Mouse (Mus musculus): ENCODE measurements at regions not wholly inside any gene's neighbourhood (a gene's known extent, or its start where the extent isn't known, plus 50 kb on each side); places are given as distances from the start of the nearest gene placed in this dataset.
A peak's percentile ranks its signal among the peaks of the same experiment; 100 is the strongest.

DNA sequence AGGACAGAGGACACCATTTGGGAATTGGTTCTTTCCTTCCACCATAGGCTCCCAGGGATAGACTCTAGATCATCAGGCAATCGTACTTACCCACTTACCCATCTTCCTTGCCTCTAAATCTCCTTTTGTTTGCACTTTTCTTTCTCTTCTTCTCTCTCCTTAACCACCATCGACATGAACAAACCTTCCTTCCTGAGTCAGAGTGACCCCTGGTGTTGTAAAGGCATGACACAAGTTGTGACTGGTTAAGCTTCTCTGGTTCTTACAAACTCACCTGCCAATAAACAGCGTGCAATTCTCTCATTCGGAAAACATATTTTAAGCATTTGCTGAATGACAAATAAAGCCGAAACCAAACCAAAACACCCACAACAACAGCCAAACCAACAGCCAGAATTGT, 193.4 kb upstream of the Mctp2 start:
- WGBS, result 79% methylated on average over 5 of the region's 5 CpGs
- TF ChIP-seq CTCF (IDR thresholded peaks at IDR 0.05; ENCODE audit: low read depth), result peak; percentile 57
- Histone ChIP-seq H3K27ac (ENCODE audit: low read depth, low read length) (no peak overlapping the region), H3K9ac (ENCODE audit: low read depth, low read length) (no peak overlapping the region), H3K4me1 (replicated peaks; ENCODE audit: control insufficient read depth, insufficient read depth, low read length) (no peaks in the 10 kb centered on the region), H3K9me3 (ENCODE audit: control insufficient read depth) (no peaks in the 10 kb centered on the region), H3K4me3 (ENCODE audit: low read depth, low read length) (no peak overlapping the region), H3K36me3 (ENCODE audit: control insufficient read depth, insufficient read depth) (no peaks in the 10 kb centered on the region), H3K27me3 (replicated peaks; ENCODE audit: control insufficient read depth, insufficient read depth, low read length) (no peaks in the 10 kb centered on the region), H3K4me2 (replicated peaks; ENCODE audit: low read depth) (no peak overlapping the region)
- ATAC-seq, result no peak

- Histone ChIP-seq H3K4me1 (replicated peaks; ENCODE audit: control insufficient read depth, insufficient read depth, low read length) (no peaks in the 10 kb centered on the region), H3K27ac (ENCODE audit: low read depth, low read length) (no peak overlapping the region), H3K36me3 (ENCODE audit: control insufficient read depth, insufficient read depth) (no peaks in the 10 kb centered on the region), H3K9me3 (ENCODE audit: control insufficient read depth) (no peaks in the 10 kb centered on the region), H3K9ac (ENCODE audit: low read depth, low read length) (no peak overlapping the region), H3K27me3 (replicated peaks; ENCODE audit: control insufficient read depth, insufficient read depth, low read length) (no peaks in the 10 kb centered on the region), H3K4me2 (replicated peaks; ENCODE audit: low read depth) (no peak overlapping the region), H3K4me3 (ENCODE audit: low read depth, low read length) (no peak overlapping the region)
- TF ChIP-seq CTCF (IDR thresholded peaks at IDR 0.05; ENCODE audit: low read depth), result no peak
- 23% methylated on average over 3 of the region's 3 CpGs for WGBS
- ATAC-seq, result peak; percentile 44; the same call in 1 of the 2 replicates
These were observed 193.8 kb upstream of the Mctp2 start for GRCm38 (mm10) chr7:72500190-72500589.

- Histone ChIP-seq H3K27me3 (replicated peaks; ENCODE audit: control insufficient read depth, insufficient read depth, low read length) (no peaks in the 10 kb centered on the region), H3K9me3 (ENCODE audit: control insufficient read depth) (no peaks in the 10 kb centered on the region), H3K9ac (ENCODE audit: low read depth, low read length) (no peak overlapping the region), H3K27ac (ENCODE audit: low read depth, low read length) (no peak overlapping the region), H3K4me1 (replicated peaks; ENCODE audit: control insufficient read depth, insufficient read depth, low read length) (no peaks in the 10 kb centered on the region), H3K36me3 (ENCODE audit: control insufficient read depth, insufficient read depth) (no peaks in the 10 kb centered on the region), H3K4me3 (ENCODE audit: low read depth, low read length) (no peak overlapping the region), H3K4me2 (replicated peaks; ENCODE audit: low read depth) (no peak overlapping the region)
- no peak for TF ChIP-seq CTCF (IDR thresholded peaks at IDR 0.05; ENCODE audit: low read depth)
- WGBS, result 37% methylated on average over 6 of the region's 6 CpGs
- no peak for ATAC-seq
These were observed 194.6 kb upstream of the Mctp2 start for GRCm38 (mm10) chr7:72500996-72501395.

DNA sequence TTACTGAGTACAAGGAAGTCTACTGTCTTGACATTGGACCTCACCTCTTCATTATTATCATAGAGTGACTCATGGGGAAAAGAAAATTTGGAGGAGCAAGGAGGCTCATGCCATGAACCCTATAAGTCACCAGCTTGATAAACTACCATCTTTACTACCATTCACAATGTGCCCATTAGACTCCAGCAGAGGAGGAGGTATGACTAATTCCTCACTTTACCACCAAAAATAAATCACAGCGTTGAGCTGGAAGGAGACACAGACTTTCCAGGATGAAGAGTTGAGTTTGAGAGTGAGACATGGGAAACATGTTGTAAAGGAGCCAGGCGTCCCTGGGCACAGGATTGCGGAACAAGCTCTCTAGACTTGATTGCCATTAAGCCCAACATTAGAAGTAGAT, 195.0 kb upstream of the Mctp2 start:
- no peaks in the 10 kb centered on the region for H3K36me3 ChIP-seq (ENCODE audit: control insufficient read depth, insufficient read depth)
- 79% methylated on average over 3 of the region's 3 CpGs for WGBS
- H3K9me3 ChIP-seq (ENCODE audit: control insufficient read depth), result no peaks in the 10 kb centered on the region
- no peak overlapping the region for H3K4me3 ChIP-seq (ENCODE audit: low read depth, low read length)
- H3K27me3 ChIP-seq (replicated peaks; ENCODE audit: control insufficient read depth, insufficient read depth, low read length), result no peaks in the 10 kb centered on the region
- ATAC-seq, result no peak
- H3K9ac ChIP-seq (ENCODE audit: low read depth, low read length), result no peak overlapping the region
- TF ChIP-seq CTCF (IDR thresholded peaks at IDR 0.05; ENCODE audit: low read depth), result no peak
- H3K4me2 ChIP-seq (replicated peaks; ENCODE audit: low read depth), result no peak overlapping the region
- H3K4me1 ChIP-seq (replicated peaks; ENCODE audit: control insufficient read depth, insufficient read depth, low read length), result no peaks in the 10 kb centered on the region
- no peak overlapping the region for H3K27ac ChIP-seq (ENCODE audit: low read depth, low read length)

DNA sequence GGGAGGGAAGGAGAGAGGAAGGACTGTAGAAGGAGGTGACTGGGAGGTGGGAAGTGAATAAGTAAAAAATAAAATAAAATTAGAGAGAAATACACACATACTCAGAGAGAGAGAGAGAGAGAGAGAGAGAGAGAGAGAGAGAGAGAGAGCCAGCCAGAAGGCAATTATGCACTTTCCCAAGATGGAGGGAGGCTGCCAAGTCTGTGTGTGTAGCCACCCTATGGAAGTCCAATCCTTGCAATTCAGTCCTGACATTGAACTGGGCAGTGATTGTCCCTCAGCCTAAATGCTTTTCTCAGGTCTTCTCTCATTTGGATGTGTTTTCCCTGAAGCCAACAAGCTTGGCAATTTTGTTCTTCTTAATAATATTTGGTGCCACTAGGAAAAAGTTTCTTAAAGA, 197.3 kb upstream of the Mctp2 start:
- Histone ChIP-seq H3K27ac (ENCODE audit: low read depth, low read length) (no peak overlapping the region), H3K4me3 (ENCODE audit: low read depth, low read length) (no peak overlapping the region), H3K9me3 (ENCODE audit: control insufficient read depth) (no peaks in the 10 kb centered on the region), H3K27me3 (replicated peaks; ENCODE audit: control insufficient read depth, insufficient read depth, low read length) (no peaks in the 10 kb centered on the region), H3K9ac (ENCODE audit: low read depth, low read length) (no peak overlapping the region), H3K4me2 (replicated peaks; ENCODE audit: low read depth) (no peak overlapping the region), H3K4me1 (replicated peaks; ENCODE audit: control insufficient read depth, insufficient read depth, low read length) (no peaks in the 10 kb centered on the region), H3K36me3 (ENCODE audit: control insufficient read depth, insufficient read depth) (no peaks in the 10 kb centered on the region)
- no peak for TF ChIP-seq CTCF (IDR thresholded peaks at IDR 0.05; ENCODE audit: low read depth)
- no peak for ATAC-seq

GRCm38 (mm10) chr7:72504268-72504667, 197.9 kb upstream of the Mctp2 start:
- H3K36me3 ChIP-seq (ENCODE audit: control insufficient read depth, insufficient read depth), result no peaks in the 10 kb centered on the region
- H3K4me3 ChIP-seq (ENCODE audit: low read depth, low read length), result no peak overlapping the region
- H3K4me1 ChIP-seq (replicated peaks; ENCODE audit: control insufficient read depth, insufficient read depth, low read length), result no peaks in the 10 kb centered on the region
- no peak overlapping the region for H3K9ac ChIP-seq (ENCODE audit: low read depth, low read length)
- no peak overlapping the region for H3K27ac ChIP-seq (ENCODE audit: low read depth, low read length)
- TF ChIP-seq CTCF (IDR thresholded peaks at IDR 0.05; ENCODE audit: low read depth), result no peak
- no peaks in the 10 kb centered on the region for H3K27me3 ChIP-seq (replicated peaks; ENCODE audit: control insufficient read depth, insufficient read depth, low read length)
- ATAC-seq, result no peak
- no peaks in the 10 kb centered on the region for H3K9me3 ChIP-seq (ENCODE audit: control insufficient read depth)
- no peak overlapping the region for H3K4me2 ChIP-seq (replicated peaks; ENCODE audit: low read depth)
- 76% methylated on average over 4 of the region's 4 CpGs for WGBS
